Mouse (Mus musculus): Measurements from ENCODE around the gene Stard10. TPM values are rescaled to one million over a fixed set of nuclear protein-coding genes. Genes with fewer than 3 reads are reported as not detected.

The Stard10 gene
- total RNA-seq, 2 experiments from 2014 or later: 23.1 to 59.3 TPM

DNA sequence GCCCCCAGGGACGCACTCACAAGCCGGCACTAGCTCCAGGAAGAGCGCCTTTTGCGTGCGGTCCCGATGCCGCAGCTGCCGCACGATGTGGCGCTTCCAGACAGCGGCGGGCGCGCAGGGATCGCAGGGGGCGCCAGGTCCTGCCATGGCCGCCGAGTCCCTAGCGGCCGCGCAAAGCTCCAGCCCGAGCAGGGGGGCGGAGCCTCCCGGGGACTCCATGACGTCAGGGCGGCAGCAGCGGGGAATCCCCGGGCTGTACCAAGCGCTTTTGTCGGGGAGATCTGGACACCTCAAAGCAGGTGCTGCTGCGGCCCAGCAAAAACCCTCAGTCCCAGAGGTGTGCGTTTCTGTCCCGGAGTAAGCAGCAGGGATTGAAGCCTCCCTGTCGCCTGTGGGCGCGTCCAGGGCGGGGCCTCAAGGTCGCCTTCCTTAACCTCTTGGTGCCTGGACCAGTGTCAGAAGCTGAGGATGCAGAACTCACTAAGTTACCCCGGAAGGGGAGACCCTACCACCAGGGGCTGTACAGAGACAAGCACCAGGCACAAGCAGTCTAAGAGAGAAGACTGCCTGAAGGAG is 14.9 kb upstream of the Stard10 start, which contains the start of gene Atg16l2:
Gene Atg16l2 (minus strand): TSS at position 371 of the 576 bp plus-strand sequence.
- peak; percentile 88 for ATAC-seq (replicated peaks; ENCODE audit: poor library complexity)

DNA sequence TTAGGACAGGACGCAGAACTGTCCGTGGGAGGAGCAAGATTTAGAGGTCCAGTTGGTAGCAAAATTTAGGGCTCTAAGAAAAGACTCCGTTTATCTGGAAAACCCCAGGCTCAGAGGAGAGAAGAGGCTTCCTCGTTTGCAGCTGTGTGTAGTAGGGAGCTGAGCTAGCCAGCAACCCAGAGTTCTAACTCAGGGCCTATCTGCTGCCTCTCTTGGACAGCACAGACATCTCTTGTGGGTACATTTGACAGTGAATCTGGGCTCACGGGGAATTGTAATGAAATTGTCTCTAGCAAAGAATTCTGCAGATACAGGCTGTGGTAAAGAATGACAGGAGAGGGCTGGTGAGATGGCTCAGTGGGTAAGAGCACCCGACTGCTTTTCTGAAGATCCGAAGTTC is 14.2 kb upstream of the Stard10 start:
- no peak for ATAC-seq (replicated peaks; ENCODE audit: poor library complexity)

DNA sequence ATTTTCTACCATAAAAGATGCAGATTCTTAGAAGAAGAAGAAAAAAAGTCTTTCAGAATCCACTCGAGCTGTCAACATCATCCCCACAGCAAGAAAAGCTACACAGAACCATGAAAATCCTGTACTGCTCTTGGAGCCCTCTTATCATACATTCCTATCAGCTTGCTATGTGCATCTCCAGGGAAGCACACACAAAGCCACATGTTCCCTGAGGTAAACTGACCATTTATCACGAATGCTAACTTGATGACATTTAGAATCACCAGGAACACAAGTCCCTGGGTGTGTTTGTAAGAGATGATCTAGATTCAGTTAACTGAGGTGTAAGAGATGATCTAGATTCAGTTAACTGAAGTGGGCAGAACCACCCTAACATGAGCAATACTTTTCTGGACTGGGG is 10.0 kb upstream of the Stard10 start:
- no peak for ATAC-seq (replicated peaks; ENCODE audit: poor library complexity)

DNA sequence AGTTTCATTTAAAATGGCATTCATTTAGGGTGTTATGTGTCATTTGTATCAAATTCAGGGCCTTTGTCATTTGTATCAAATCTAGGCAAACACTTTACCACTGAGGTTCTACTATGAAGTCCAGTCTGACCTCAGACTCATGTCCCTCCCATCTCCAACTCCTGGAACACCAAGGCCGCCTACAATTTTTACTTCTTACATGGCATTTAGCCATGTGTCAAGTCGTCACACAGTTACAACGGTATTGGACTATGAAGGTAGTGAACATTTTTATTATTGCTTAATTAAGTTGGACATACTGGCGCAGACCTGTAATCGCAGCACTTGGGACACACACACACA is 6.9 kb upstream of the Stard10 start:
- no peak for ATAC-seq (replicated peaks; ENCODE audit: poor library complexity)

DNA sequence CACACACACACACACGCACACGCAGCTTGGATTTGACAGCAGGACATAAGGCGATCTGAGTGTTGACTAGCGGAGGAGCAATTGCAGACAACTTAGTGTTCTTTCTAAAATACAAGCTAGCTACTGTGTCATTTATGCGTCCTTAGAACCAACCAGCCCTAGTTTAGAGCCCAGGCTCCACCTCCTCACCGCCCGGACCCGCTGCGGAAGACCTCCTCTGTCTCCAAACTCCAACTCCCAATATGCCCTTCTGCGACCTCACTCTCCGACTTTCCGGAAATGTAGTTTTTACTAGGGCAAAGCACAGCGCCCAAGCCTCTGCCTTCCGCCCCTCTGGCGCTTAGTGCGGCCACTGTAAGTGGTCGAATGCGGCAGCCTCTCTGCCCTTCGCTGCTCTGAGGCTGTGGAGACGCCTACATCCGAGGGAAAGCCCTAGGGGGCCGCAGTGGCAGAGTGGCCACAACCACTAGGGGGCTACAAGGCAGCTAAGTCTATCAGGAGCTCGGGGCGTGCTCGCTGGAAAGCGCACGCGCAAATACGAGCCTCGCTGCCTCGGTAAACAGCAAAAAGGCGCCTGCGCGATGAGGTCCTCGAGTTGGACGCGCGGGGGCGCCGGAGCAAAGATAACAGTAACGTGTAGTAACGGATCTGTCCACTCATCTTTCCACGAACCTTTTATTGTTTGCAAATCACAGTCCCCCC is 6.4 kb upstream of the Stard10 start:
- peak; percentile 91 for ATAC-seq (replicated peaks; ENCODE audit: poor library complexity)

DNA sequence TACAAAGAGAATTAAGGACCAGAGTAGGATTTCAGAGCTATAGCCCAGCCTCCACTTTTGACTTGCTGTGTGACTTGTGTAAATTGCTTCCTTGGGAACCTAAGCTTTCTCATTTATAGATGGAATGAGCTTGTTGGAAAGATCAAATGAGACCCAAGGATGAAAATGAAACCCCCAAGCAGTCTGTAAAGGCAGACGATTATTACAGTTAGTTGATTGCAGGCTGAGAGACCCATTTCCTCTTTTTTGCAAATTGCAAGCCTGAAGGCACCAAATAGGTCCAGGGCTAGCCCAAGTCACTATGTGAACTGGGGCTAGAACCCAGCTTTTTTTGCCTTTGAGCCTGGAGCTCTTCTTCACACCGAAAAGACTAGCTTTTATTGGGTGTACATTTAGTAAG is 5.8 kb upstream of the Stard10 start:
- 0 out of 2 replicates have a peak, but pooled peaks have one; percentile 11 for ATAC-seq (replicated peaks; ENCODE audit: poor library complexity)

DNA sequence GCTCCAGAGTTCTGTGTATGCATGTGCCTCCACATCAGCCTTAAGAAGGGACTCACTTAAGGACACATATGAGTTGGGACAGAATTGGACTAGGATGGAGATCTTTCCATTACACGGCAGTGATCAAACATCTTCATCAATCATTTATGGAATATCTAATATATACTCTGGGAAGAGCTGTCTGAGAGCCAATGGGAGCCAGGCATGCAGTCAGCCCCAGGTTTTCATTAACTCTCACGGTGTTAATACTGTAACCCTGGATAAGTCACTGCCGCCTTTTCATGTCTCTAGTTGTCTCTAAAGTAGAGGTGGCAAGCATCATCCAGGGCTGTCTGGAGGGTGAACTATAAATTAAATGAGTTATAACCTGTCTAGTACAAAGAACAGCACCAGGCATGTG is 3.9 kb upstream of the Stard10 start:
- no peak for ATAC-seq (replicated peaks; ENCODE audit: poor library complexity)

DNA sequence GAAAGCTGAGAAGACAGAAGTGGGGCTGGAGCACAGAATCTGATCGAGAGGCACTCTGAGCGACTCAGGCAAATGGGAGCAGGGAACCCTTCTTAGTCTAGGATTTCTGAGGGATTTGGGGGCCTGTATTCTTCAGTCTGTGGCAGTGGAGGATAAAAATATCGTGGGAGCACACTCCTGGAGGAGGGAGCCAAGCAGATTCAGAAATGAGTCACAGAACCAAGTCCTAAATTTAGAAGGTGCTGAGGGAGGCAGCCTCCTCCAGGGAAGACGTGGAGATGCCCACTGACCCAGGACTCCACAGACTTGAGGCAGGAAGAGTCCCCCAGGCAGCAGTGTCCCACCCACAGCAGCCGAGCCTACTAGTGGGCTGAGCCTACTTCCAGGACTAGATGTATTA is 2.5 kb upstream of the Stard10 start:
- ATAC-seq (replicated peaks; ENCODE audit: poor library complexity): no peak

DNA sequence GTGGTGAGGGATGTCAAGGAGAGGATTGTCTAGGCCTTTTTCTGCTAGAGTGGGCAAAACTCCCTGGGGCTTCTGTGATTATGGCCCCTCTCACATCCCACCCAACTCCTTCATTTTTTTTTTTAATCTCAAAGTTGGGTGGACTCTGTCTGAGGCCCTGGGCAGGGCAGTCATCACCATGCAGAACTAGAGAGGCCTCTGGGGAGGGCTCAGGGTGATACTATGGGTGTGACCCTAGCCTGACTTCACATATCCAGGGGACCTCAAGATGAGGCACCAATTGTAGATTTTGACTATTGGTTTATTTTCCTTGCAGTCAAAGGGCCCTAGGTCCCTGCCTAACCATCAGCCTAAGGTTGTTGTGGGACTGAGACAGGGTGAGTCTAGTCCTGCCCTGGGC is 1.2 kb upstream of the Stard10 start:
- no peak for ATAC-seq (replicated peaks; ENCODE audit: poor library complexity)

DNA sequence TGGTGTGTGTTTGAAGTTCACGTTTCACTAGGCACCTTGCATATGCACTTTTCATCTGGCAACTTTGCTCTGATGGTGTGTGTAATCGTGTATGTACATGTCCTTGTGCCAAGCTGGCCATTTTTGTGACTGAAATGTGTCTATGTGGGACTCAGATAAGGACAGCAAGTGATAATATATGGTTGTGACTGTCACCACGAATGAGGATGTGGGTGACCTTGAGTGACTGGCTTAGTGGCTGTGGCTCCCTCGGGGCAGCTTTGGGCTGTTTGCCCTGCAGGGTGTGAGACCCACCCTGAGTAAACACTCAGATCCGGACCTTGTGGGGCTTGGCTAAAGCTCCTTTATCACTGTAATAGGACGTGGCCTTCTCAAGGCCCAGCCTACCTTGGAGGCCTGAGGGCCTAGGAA is 290 bp upstream of the Stard10 start:
- peak; percentile 58 for ATAC-seq (replicated peaks; ENCODE audit: poor library complexity)

DNA sequence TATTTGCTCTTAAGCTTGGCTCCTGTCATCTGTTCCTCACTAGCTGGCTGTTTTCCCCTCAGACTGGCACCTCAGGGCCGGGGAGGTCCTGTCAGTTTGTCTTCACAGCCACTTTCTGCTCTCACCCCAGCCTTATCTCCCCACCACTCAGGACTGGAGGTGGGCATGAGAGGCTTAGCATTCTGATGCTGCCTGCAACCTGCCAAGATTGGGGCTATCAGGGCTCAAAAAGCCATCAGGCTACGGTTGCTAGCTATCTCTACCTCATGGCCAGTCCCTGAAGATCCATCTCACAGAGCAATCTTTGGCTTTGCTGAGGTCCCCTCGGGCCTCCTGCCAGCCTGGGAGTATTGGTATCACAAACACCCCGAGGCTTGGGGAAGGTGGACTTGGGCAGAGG is 2.0 kb downstream of the Stard10 start:
- peak; percentile 52 for ATAC-seq (replicated peaks; ENCODE audit: poor library complexity)

DNA sequence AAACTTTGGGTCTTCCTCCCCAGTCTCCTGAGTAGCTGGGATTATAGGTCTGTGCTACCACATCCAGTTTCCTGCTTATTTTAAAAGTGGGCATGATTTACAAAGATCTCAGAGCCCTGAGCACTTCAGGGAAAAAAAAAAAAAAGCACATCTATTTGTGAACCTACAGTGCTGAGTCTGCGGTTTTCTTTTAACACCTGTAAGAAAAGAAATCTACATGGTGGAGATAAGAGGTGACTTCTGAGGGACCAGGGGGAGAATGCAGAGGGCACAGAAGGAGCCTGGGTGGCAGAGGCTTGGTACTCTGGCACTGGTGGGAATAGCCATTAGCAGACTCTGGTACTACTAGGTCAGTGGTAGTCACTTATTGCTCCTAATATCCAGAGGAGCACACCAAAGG is 2.9 kb downstream of the Stard10 start:
- ATAC-seq (replicated peaks; ENCODE audit: poor library complexity): no peak

DNA sequence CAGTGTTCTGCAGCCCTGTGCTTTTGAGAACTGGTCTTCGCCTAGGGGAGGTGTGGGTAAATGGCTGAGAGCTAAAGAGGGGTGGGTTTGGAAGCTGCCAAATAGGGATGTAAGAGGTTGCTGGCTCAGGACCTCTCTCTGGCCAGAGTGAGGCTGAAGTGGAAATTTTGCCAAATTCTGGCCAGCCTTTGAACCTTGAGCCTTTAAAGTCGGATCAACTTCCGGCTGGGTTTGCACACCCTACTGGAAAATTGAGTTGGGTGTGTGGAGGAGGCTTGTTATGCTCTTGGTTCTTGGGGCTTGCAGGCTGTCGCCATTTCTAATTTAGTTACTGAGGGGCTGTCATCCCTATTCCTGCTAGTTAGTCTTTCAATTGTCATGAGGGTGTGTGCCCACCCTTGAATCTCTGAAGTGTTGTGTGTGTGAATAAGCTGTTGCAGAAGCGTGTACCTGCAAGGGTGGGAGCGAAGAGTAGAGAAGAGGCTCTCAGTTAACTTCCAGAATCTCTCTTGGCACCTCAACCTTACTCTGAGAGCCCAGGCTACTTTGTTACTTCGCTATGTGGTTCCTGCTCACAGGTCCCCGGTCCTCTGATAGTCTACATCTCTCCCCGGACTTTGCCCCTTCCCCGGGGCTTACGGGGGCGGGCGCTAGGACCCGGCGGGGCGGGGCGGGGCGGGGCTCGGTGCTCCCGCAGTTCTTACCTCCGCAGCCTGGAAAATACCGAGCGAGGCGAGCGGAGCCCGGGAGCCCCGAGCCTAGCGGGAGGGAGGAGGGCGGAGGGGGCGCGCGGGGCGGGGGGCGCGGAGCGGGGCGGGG is 3.7 kb downstream of the Stard10 start:
- no peak for ATAC-seq (replicated peaks; ENCODE audit: poor library complexity)

DNA sequence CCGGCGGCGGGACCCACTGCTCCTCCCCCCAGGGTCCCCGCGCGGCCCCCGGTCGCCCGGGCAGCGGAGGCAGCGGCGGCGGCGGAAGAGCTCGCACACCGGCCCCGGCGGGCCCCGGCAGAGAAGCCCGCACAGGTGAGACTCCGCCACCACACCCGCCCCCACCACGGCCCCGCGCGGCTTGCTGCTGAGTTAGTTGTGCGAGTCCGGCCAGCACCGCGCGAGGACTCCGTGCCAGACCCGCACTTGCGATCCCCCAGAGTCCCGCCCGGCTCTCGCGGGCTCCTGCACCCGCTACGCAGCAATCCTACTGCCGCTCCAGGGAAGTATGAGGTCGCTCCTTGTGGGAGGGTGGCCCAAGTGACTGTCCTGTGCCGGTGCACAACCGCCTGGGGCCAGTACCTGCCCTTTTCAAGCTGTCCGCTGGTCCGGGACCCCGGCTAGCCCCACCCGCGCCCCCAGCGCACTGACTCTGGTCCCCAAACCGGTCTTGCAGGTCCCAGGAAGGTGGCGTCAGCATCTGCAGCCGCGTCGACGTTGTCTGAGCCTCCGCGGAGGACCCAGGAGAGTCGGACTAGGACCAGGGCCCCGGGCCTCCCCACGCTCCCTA is 4.4 kb downstream of the Stard10 start:
- ATAC-seq (replicated peaks; ENCODE audit: poor library complexity): no peak

DNA sequence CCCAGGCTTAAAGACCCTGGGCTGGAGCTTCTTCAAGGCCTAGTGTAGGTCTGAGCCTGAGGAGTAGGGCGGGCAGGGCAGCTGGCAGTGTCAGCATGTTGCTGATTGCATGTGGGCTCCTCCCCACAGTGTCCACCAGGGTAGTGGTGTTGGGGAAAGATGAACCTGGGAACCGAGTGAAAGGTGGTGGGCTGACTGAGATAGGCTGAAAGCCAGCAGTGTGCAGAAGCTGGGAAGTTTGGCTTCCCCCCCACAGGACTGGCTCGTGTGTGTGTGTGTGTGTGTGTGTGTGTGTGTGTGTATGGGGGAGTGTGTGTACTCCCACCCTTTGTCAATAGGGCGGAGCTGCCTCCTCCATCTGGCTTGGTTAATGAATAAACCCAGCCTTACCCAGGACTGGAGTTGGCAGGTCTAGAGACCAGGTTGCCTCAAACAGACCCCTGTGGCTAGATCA is 6.3 kb downstream of the Stard10 start:
- peak; percentile 68 for ATAC-seq (replicated peaks; ENCODE audit: poor library complexity)

DNA sequence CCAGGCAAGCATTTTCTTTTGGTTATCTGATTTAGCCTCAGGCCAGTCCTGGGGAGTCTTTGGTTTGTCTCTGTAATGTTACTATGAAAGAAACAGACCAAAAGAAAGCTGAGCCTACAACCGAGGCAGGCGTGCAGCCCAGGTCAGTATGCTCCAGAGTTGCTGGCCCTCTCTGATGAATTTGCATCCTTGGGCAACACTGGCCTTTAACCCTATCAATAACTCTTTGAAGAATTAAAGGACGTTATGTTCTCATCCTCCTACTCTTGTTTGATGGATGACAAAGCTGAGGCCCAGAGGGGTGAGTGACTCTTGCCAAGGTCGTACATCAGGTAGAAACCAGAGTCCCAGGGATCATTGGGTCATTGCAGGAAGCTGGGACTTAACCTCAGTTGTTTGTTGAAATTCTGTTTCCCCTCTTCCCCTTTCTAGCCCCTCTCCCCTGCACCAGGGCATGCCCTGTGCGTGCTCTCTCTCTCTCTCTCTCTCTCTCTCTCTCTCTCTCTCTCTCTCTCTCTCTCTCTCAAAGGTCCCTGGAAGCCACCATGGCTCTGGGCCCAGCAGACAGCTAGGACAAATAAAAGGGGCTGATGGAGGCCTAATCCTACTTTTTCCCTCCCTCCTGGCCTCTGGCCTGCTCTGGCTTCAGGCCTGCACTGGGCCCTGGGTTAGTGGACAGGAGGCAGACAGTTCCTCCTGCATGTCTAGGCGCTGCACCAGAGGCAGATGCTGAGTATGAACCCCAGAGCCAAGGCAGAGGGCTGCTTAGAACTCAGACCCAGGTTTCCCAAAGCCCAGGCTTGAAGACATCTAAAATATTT is 7.5 kb downstream of the Stard10 start:
- no peak for ATAC-seq (replicated peaks; ENCODE audit: poor library complexity)

DNA sequence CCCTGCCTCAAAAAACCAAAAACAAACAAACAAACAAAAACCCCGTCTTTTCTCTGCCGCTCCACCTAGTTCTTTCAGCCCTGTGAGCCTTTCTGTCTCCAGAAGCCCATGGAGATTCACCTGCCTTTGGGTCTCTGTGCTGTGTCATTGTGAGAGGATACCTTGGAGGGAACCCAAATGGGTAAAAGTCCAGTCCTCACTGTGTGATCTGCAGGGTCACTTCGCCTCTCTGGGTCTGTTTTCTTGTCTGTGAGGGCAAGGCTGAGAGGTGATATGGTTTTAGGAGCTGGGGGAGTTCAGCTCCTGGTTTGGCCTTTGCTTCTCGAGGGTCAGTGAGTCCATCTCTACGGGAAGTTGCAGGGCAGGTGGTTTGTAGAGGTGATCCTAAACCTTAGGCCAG is 9.1 kb downstream of the Stard10 start:
- no peak for ATAC-seq (replicated peaks; ENCODE audit: poor library complexity)

DNA sequence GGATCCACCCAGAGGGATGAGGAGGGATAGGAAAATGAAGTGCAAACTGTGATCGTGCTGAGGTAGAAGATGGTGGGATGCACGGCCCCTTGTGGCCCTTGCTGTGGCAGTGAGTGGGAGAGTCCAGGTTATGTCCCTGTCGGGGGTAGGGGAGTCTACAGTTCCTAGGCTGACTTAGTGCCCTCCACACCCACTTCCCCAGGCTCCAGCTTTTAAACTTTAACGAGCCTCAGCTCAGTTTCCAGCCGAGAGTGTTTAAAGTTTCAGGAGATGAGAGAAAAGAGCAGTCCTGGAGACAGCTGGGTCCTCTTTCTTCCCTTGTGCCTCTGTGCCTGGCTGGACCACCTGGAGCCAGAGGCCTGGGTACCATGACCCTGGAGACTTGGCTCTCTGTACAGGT is 10.4 kb downstream of the Stard10 start:
- ATAC-seq (replicated peaks; ENCODE audit: poor library complexity): no peak

DNA sequence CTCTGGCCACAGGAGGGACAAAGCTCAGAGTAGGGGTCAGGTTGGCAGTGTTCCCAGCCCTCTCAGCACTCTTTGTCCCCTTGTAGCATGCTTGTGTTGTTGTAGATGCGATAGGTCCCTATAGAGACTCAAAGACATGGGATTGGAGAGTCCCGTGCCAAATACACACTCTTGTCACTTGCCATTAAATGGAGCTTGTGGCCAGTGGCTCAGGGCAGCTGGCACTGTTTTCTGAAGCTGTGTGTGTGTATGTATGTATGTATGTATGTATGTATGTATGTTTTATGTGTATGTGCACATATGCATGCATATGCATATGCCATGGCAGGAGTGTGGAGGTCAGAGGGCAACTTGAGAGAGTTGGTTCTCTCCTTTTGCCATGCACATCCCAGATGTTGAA is 10.9 kb downstream of the Stard10 start:
- ATAC-seq (replicated peaks; ENCODE audit: poor library complexity): no peak

DNA sequence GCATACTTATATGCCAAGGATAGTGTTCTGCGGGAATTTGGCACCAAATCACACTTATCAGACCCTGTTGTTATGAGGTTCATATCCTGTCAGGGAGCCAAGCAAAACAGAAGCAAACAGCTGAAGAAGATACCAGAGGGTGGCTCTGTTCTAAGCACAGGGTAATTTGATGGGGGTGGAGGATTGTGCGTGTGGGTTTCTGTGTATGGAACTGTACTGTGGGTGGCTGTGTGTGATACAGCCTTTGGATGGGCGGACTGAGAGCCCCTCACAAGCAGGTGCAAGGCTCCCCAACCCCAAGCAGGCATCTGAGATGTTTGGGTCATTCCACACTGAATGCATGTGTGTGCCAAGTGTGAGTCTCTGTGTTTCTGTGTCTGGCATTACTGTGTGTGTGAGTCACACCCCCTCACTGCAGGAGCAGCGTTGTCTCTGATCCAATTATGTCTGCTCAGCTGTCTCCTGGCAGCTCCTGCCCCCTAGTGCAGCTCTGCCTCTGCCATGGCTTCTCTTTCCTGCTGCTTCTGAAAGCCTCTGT is 11.8 kb downstream of the Stard10 start:
- peak; percentile 38 for ATAC-seq (replicated peaks; ENCODE audit: poor library complexity)
